Comparison of ENCODE assay signal across 15 mouse cellular contexts in genomic region chr12:4211174-4211573, GRCm38 (mm10). TPM values are rescaled to one million over a fixed set of nuclear protein-coding genes. Genes with fewer than 3 reads are reported as not detected.
DNase-seq lines count a peak whose midpoint lies in the region; ATAC-seq and TF ChIP-seq lines count a peak whose summit lies in the region.
"Had no signal": no experiment of that assay in that cellular context is flagged by ENCODE, and none has a peak within 500 bp of the region (broad histone marks: within the 10 kb centered on the region; RNA-seq: fewer than 3 reads in every experiment).

No protein-coding gene starts in this region.

- no peak for ATAC-seq in CD4-positive, CD25-positive, alpha-beta regulatory T cell, adult 4 months
- ATAC-seq in liver, postnatal 0 days: peak; percentile 72
- no peak for ATAC-seq in erythroblast, adult 5-6 weeks (replicated peaks; ENCODE audit: low FRiP score, poor library complexity, severe bottlenecking)
- ATAC-seq: Patski had no signal

- peak; percentile 47 for TF ChIP-seq CTCF in liver, postnatal 0 days (IDR thresholded peaks at IDR 0.05; ENCODE audit: low read depth)

- no peaks in the 10 kb centered on the region for H3K9me3 ChIP-seq in liver, postnatal 0 days (ENCODE audit: low read length)
- H3K9me3 ChIP-seq: embryonic facial prominence, embryonic 13.5 days had no signal

- peaks cover 36% of the 10 kb centered on the region for H3K36me3 ChIP-seq in liver, postnatal 0 days (replicated peaks; ENCODE audit: insufficient read depth, low read length)
- H3K36me3 ChIP-seq in splenic B cell, adult 2 months (ENCODE audit: control insufficient read depth, insufficient read depth, low read length, poor library complexity, severe bottlenecking): peaks cover 2% of the 10 kb centered on the region

- H3K27ac ChIP-seq in liver, postnatal 0 days (ENCODE audit: low read depth): no peak overlapping the region
- H3K27ac ChIP-seq: embryonic facial prominence, embryonic 13.5 days; left cerebral cortex, adult 2 months had no signal

- DNase-seq in CD4-positive, CD25-positive, alpha-beta regulatory T cell, adult 2 months (ENCODE audit: low read depth, low spot score): peak; percentile 8
- DNase-seq in lung, adult 18-20 months: peak; percentile 34 to 51
- DNase-seq in lung, postnatal 10 days: no peak
- DNase-seq in liver, postnatal 0 days: peak; percentile 49
- DNase-seq in splenic B cell, adult 2 months (ENCODE audit: low read depth, low spot score): peak; percentile 85
- no peak for DNase-seq in gastrocnemius, postnatal 4 days (ENCODE audit: low spot score in 2 of 2)
- DNase-seq: cerebellum, adult 9-11 months; lung, embryonic 14.5 days; right cerebral cortex, postnatal 25 days; thymus, adult 18-20 months had no signal

- H3K4me3 ChIP-seq in liver, postnatal 0 days (ENCODE audit: low read depth, low read length): no peak overlapping the region
- H3K4me3 ChIP-seq: embryonic facial prominence, embryonic 13.5 days; left cerebral cortex, adult 2 months had no signal

- WGBS in liver, postnatal 0 days (ENCODE audit: insufficient replicate concordance): 52% methylated on average over 9 of the region's 9 CpGs

- H3K27me3 ChIP-seq in liver, postnatal 0 days (ENCODE audit: insufficient read depth, low read length): no peaks in the 10 kb centered on the region
- H3K27me3 ChIP-seq in splenic B cell, adult 2 months (ENCODE audit: control insufficient read depth, insufficient read depth, low read length, poor library complexity, severe bottlenecking): no peaks in the 10 kb centered on the region
- H3K27me3 ChIP-seq: embryonic facial prominence, embryonic 13.5 days; Patski had no signal

- no peak overlapping the region for H3K4me2 ChIP-seq in liver, postnatal 0 days (ENCODE audit: low read depth, low read length)
- H3K4me2 ChIP-seq: embryonic facial prominence, embryonic 13.5 days; lung, embryonic 14.5 days had no signal

- no peak overlapping the region for H3K9ac ChIP-seq in liver, postnatal 0 days (replicated peaks)
- H3K9ac ChIP-seq: embryonic facial prominence, embryonic 13.5 days; lung, embryonic 14.5 days had no signal

- no peaks in the 10 kb centered on the region for H3K4me1 ChIP-seq in liver, postnatal 0 days (ENCODE audit: insufficient read depth)

- TF ChIP-seq EP300 in liver, postnatal 0 days (IDR thresholded peaks at IDR 0.05; ENCODE audit: low read depth): no peak

RNA-seq across cellular contexts. Expression of gene Ptrhd1, which starts 22.7 kb away (rescaled TPM):
- polyA plus RNA-seq in CD4-positive, CD25-positive, alpha-beta regulatory T cell, adult 4 months (2017; shearing (Covaris generic)): 1 to 10 TPM; 4.1 to 4.5 TPM
- 2.7 and 2.8 TPM in 2 replicates for polyA plus RNA-seq in liver, postnatal 0 days (2015; fragmentation: Nextera tagmentation; extraction: Ambion mirVana)
- total RNA-seq in gastrocnemius, postnatal 4 days (2021): 1 to 10 TPM; 4.8 to 5.0 TPM
- total RNA-seq in erythroblast, adult 5-6 weeks (2015; ENCODE audit: low replicate concordance): 0.42 and 3.7 TPM in 2 replicates
- 1.3 and 1.5 TPM in 2 replicates for total RNA-seq in erythroblast, adult 5-6 weeks (2017; ENCODE audit: low replicate concordance)

RNA-seq across cellular contexts. Expression of gene Cenpo, which starts 22.9 kb away (rescaled TPM):
- 10 to 100 TPM; 22.5 to 36.8 TPM for polyA plus RNA-seq in CD4-positive, CD25-positive, alpha-beta regulatory T cell, adult 4 months (2017; shearing (Covaris generic))
- polyA plus RNA-seq in liver, postnatal 0 days (2015; fragmentation: Nextera tagmentation; extraction: Ambion mirVana): 3.9 and 4.7 TPM in 2 replicates
- total RNA-seq in gastrocnemius, postnatal 4 days (2021): 1 to 10 TPM; 8.0 to 8.2 TPM
- total RNA-seq in erythroblast, adult 5-6 weeks (2015; ENCODE audit: low replicate concordance): 4.8 and 6.3 TPM in 2 replicates
- total RNA-seq in erythroblast, adult 5-6 weeks (2017; ENCODE audit: low replicate concordance): 13.0 and 22.8 TPM in 2 replicates

Comparison
In these comparisons a context has a peak if more than half of its experiments do, and no peak if none do; other contexts are left out.
1. DNase-seq: peak in CD4-positive, CD25-positive, alpha-beta regulatory T cell, adult 2 months (single experiment), lung, adult 18-20 months (2 of 2), liver, postnatal 0 days (single experiment) and splenic B cell, adult 2 months (single experiment); none in lung, postnatal 10 days (single experiment) and gastrocnemius, postnatal 4 days (0 of 2).